In the genomic region with DNA sequence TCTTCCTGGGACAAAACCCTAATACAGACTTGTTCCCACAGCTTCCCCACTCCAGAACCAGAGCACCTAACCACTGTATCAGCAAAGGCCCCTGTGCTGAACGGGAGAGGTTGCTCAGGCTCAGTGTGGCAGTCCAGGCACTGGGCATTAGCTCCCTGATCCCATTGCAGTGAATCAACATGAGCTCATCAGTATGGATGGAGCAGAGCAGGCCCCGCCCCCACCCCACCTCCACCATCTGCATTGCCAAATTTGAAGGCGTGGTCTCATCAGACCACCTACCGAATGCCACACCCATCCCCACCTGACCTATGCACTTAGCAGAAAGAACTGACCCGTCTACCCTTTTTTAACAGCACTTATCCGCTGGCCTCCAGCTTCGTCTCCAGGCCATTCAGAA, we compare ENCODE assay signal across 11 mouse cellular contexts. TPM values are rescaled to one million over a fixed set of nuclear protein-coding genes. Genes with fewer than 3 reads are reported as not detected.
A peak's percentile ranks its signal among the peaks of the same experiment; 100 is the strongest.
DNase-seq lines count a peak whose midpoint lies in the region; ATAC-seq and TF ChIP-seq lines count a peak whose summit lies in the region.
"Had no signal": no experiment of that assay in that cellular context is flagged by ENCODE, and none has a peak within 500 bp of the region (broad histone marks: within the 10 kb centered on the region; RNA-seq: fewer than 3 reads in every experiment).

No protein-coding gene starts in this region.

- no peak for TF ChIP-seq CTCF in forebrain, postnatal 0 days (IDR thresholded peaks at IDR 0.05; ENCODE audit: low read depth)

- no peaks in the 10 kb centered on the region for H3K36me3 ChIP-seq in heart, embryonic 11.5 days (ENCODE audit: control insufficient read depth, insufficient read depth, low read length)
- peaks cover 21% of the 10 kb centered on the region for H3K36me3 ChIP-seq in forebrain, postnatal 0 days (ENCODE audit: insufficient read depth)
- H3K36me3 ChIP-seq: G1E had no signal

- H3K9me3 ChIP-seq in heart, embryonic 11.5 days (replicated peaks; ENCODE audit: control insufficient read depth, low read length), result no peaks in the 10 kb centered on the region
- no peaks in the 10 kb centered on the region for H3K9me3 ChIP-seq in forebrain, postnatal 0 days (ENCODE audit: low read length)

- no peak overlapping the region for H3K9ac ChIP-seq in heart, embryonic 11.5 days (ENCODE audit: low read depth, low read length)
- H3K9ac ChIP-seq in forebrain, postnatal 0 days, result no peak overlapping the region

- H3K27ac ChIP-seq in heart, embryonic 11.5 days (ENCODE audit: low read depth, low read length), result no peak overlapping the region
- no peak overlapping the region for H3K27ac ChIP-seq in forebrain, postnatal 0 days (ENCODE audit: low read depth, low read length)

- ATAC-seq in heart, embryonic 11.5 days (replicated peaks; ENCODE audit: insufficient number of reproducible peaks, low FRiP score, low TSS enrichment), result no peak
- ATAC-seq in forebrain, postnatal 0 days, result 0 out of 2 replicates have a peak, but pooled peaks have one; percentile 14

- intact Hi-C loops in heart, postnatal 25 days (cut with DNase I), result no loop called here

- whole genome bisulfite sequencing in heart, embryonic 11.5 days (ENCODE audit: insufficient replicate concordance), result 16% methylated on average over 7 of the region's 7 CpGs
- WGBS in forebrain, postnatal 0 days, result 22% methylated on average over 7 of the region's 7 CpGs

- peak overlapping the region; percentile 11; the same call in 1 of the 2 replicates for H3K4me2 ChIP-seq in heart, embryonic 11.5 days
- no peak overlapping the region for H3K4me2 ChIP-seq in forebrain, postnatal 0 days (ENCODE audit: low read depth)

- no peaks in the 10 kb centered on the region; the same call in 1 of the 2 replicates for H3K27me3 ChIP-seq in heart, embryonic 11.5 days (ENCODE audit: control insufficient read depth, insufficient read depth, low read length)
- no peaks in the 10 kb centered on the region for H3K27me3 ChIP-seq in forebrain, postnatal 0 days (ENCODE audit: insufficient read depth, low read length)

- H3K4me1 ChIP-seq in heart, embryonic 11.5 days (ENCODE audit: control insufficient read depth, insufficient read depth, low read length), result no peaks in the 10 kb centered on the region
- H3K4me1 ChIP-seq in forebrain, postnatal 0 days (ENCODE audit: insufficient read depth), result no peaks in the 10 kb centered on the region

- no peak for DNase-seq in heart, postnatal 25 days (ENCODE audit: low spot score)
- DNase-seq in lung, postnatal 36 days, result peak; percentile 12
- no peak for DNase-seq in lung, postnatal 25 days (ENCODE audit: low spot score)
- DNase-seq in forebrain, postnatal 0 days, result no peak
- peak; percentile 2 for DNase-seq in yolk sac, embryonic 10.5 days (ENCODE audit: low spot score)
- no peak for DNase-seq in adrenal gland, postnatal 25 days
- no peak for DNase-seq in frontal cortex, postnatal 36 days (ENCODE audit: low spot score in 2 of 2)
- DNase-seq: gastrocnemius, postnatal 25 days had no signal

- H3K4me3 ChIP-seq in heart, embryonic 11.5 days (ENCODE audit: low read depth, low read length), result no peak overlapping the region
- H3K4me3 ChIP-seq in forebrain, postnatal 0 days (ENCODE audit: low read depth, low read length), result no peak overlapping the region

RNA-seq across cellular contexts. Expression of a gene that starts 58.9 kb away (rescaled TPM):
- polyA plus RNA-seq in heart, embryonic 11.5 days (2014; fragmentation: Nextera tagmentation; extraction: Ambion mirVana), result 0.19 and 0.41 TPM in 2 replicates
- total RNA-seq in heart, postnatal 25 days (2021), result under 1 TPM; 0.31 to 0.47 TPM
- total RNA-seq in forebrain, postnatal 0 days (2014; rRNA removed), result 0.67 and 1.5 TPM in 2 replicates
- 0.69 and 0.72 TPM in 2 replicates for polyA plus RNA-seq in forebrain, postnatal 0 days (2015; fragmentation: Nextera tagmentation; extraction: Ambion mirVana)
- 1.4 and 1.8 TPM in 2 replicates for total RNA-seq in adrenal gland, postnatal 25 days (2021)
- total RNA-seq: G1E had no signal
- polyA plus RNA-seq: G1E; heart, postnatal 0 days had no signal

Comparison
In these comparisons a context has a peak if more than half of its experiments do, and no peak if none do; other contexts are left out.
1. DNase-seq: peak in lung, postnatal 36 days (single experiment) and yolk sac, embryonic 10.5 days (single experiment); none in heart, postnatal 25 days (single experiment), lung, postnatal 25 days (single experiment), forebrain, postnatal 0 days (single experiment), adrenal gland, postnatal 25 days (single experiment) and frontal cortex, postnatal 36 days (0 of 2).